In the genomic region with DNA sequence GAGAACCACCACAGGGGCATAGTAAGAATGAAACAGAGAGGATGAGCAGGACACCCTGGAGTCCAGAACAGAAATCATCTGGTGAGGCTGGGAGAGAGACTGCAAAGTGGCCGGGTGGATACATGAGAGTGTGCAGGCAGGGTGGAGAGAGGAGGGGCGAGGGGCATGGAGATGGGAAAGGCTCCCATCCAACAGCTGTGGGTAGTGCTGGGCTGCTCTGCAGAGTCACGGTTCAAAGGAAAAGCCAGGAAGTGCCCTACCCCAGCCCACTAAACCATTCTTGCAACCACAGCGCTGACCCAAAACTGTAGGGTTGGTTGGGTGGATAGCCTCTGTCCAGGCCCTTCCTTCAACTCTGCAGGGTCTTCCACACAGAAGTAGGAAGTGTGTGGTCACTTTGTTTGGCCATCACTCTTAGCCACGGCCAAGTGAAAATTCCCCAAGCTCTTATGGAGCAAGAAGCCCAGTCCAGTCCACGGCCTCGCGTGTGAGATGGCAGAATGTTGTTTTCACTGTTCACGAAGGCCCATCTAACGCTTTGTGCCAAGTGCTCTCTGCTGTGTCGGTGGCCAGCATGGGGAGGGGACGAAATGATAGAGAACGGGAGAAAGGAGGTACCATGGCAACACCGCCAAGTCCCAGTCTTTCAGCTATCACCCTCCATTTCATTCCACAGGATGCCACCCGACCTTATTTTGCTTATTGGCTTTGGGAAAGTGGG, we compare ENCODE assay signal across 26 mouse cellular contexts.
"Had no signal": no experiment of that assay in that cellular context is flagged by ENCODE, and none has a peak within 500 bp of the region (broad histone marks: within the 10 kb centered on the region; RNA-seq: fewer than 3 reads in every experiment).

No protein-coding gene starts in this region.

- ATAC-seq: hindbrain, embryonic 16.5 days; inflammation-experienced regulatory T-cells, adult 6 months; intestine, embryonic 15.5 days; intestine, postnatal 0 days had no signal

- H3K27ac ChIP-seq: gastrocnemius, adult 2 months; heart, adult 2 months; heart, embryonic 10.5 days; hindbrain, embryonic 10.5 days; hindbrain, embryonic 12.5 days; hindbrain, embryonic 14.5 days; intestine, embryonic 15.5 days; layer of hippocampus, adult 2 months; left cerebral cortex, adult 2 months; limb, embryonic 13.5 days; liver, embryonic 13.5 days; liver, embryonic 15.5 days had no signal

- DNase-seq: gastrocnemius, adult 2 months; gastrocnemius, postnatal 10 days; gastrocnemius, postnatal 25 days; heart, adult 2 months; heart, postnatal 10 days; heart, postnatal 4 days; kidney, adult 2 months; kidney, adult 9 months; kidney, postnatal 14 days; kidney, postnatal 4 days; liver; liver, embryonic 13.5 days had no signal

- H3K4me3 ChIP-seq: gastrocnemius, adult 2 months; heart, adult 2 months; heart, embryonic 10.5 days; heart, embryonic 12.5 days; hindbrain, embryonic 10.5 days; hindbrain, embryonic 12.5 days; intestine, embryonic 15.5 days; layer of hippocampus, adult 2 months; left cerebral cortex, adult 2 months; limb, embryonic 13.5 days; liver, embryonic 13.5 days; liver, embryonic 15.5 days had no signal

- H3K27me3 ChIP-seq: heart, embryonic 12.5 days; hindbrain, embryonic 12.5 days; intestine, embryonic 15.5 days; limb, embryonic 13.5 days; liver, embryonic 13.5 days; liver, embryonic 15.5 days had no signal

- H3K36me3 ChIP-seq: intestine, embryonic 15.5 days had no signal

- H3K4me1 ChIP-seq: hindbrain, embryonic 12.5 days; limb, embryonic 13.5 days had no signal

- H3K4me2 ChIP-seq: heart, embryonic 12.5 days; hindbrain, embryonic 12.5 days; hindbrain, embryonic 14.5 days; intestine, embryonic 15.5 days; limb, embryonic 13.5 days; liver, embryonic 11.5 days; liver, embryonic 13.5 days; liver, embryonic 15.5 days had no signal

- H3K9me3 ChIP-seq: heart, embryonic 10.5 days; heart, embryonic 12.5 days; hindbrain, embryonic 10.5 days; hindbrain, embryonic 12.5 days; intestine, embryonic 15.5 days; limb, embryonic 13.5 days; liver, embryonic 13.5 days; liver, embryonic 15.5 days had no signal

- H3K9ac ChIP-seq: heart, embryonic 12.5 days; hindbrain, embryonic 12.5 days; hindbrain, embryonic 14.5 days; intestine, embryonic 15.5 days; limb, embryonic 13.5 days; liver, embryonic 13.5 days; liver, embryonic 15.5 days had no signal
